Mouse (Mus musculus): Measurements from ENCODE around the gene Mageb2. TPM values are rescaled to one million over a fixed set of nuclear protein-coding genes. Genes with fewer than 3 reads are reported as not detected.
"Not testable (repeated sequence)": the region's sequence is repeated elsewhere in the genome, so short reads cannot be mapped to it uniquely, and the experiment has no call there.

Gene Mageb2
- polyA plus RNA-seq (2015; fragmentation: Nextera tagmentation; extraction: Ambion mirVana): not detected in 2 replicates

- H3K36me3 ChIP-seq; H3K4me2 ChIP-seq; H3K9me3 ChIP-seq; ATAC-seq (ENCODE audit: low FRiP score, low read depth); H3K27me3 ChIP-seq; H3K4me1 ChIP-seq (replicated peaks); H3K27ac ChIP-seq (replicated peaks); H3K4me3 ChIP-seq; H3K9ac ChIP-seq: not testable (repeated sequence)
- 100% methylated on average over 2 of the region's 2 CpGs for WGBS
These were observed at the start of gene Mageb2 for GRCm38 (mm10) chrX:91331390-91331789. Mageb2 (plus strand) TSS chrX:91331690.

- not testable (repeated sequence) for H3K36me3 ChIP-seq; ATAC-seq (ENCODE audit: low FRiP score, low read depth)
These were observed 18.2 kb upstream of the Mageb2 start for GRCm38 (mm10) chrX:91313256-91313655.

More at GRCm38 (mm10) chrX:91313256-91313655, 18.2 kb upstream of the Mageb2 start:
- not testable (repeated sequence) for H3K27me3 ChIP-seq; H3K4me2 ChIP-seq; H3K9ac ChIP-seq; H3K4me3 ChIP-seq; H3K9me3 ChIP-seq; H3K4me1 ChIP-seq (replicated peaks); H3K27ac ChIP-seq (replicated peaks)
- WGBS: 95% methylated on average over 9 of the region's 9 CpGs

Other genes starting within 250 kb of the Mageb2 start
- gene Gm5072, start 60.8 kb downstream of the Mageb2 start, polyA plus RNA-seq (2015; fragmentation: Nextera tagmentation; extraction: Ambion mirVana): not detected in 2 replicates
- not detected in 2 replicates for gene Gm8914, start 148.4 kb downstream of the Mageb2 start, polyA plus RNA-seq (2015; fragmentation: Nextera tagmentation; extraction: Ambion mirVana)
- not detected in 2 replicates for gene 1700084M14Rik, start 244.2 kb downstream of the Mageb2 start, polyA plus RNA-seq (2015; fragmentation: Nextera tagmentation; extraction: Ambion mirVana)